Mouse (Mus musculus) heart, postnatal 4 days (tissue): ENCODE measurements at regions not wholly inside any gene's neighbourhood (a gene's known extent, or its start where the extent isn't known, plus 50 kb on each side); places are given as distances from the start of the nearest gene placed in this dataset.
A peak's percentile ranks its signal among the peaks of the same experiment; 100 is the strongest.

Source experiments
- DNase-seq: peaks from one replicate; pipeline ENCODE4 v3.0.0; 2021

- DNase-seq, result no peak
Observed at GRCm38 (mm10) chr13:42518686-42519085, 161.7 kb upstream of the Phactr1 start.

GRCm38 (mm10) chr13:42522553-42522952, 157.9 kb upstream of the Phactr1 start:
- no peak for DNase-seq

- DNase-seq, result no peak
Observed at GRCm38 (mm10) chr13:42526163-42526562, 154.3 kb upstream of the Phactr1 start.

GRCm38 (mm10) chr13:42526966-42527365, 153.5 kb upstream of the Phactr1 start:
- peak; percentile 62 for DNase-seq

- no peak for DNase-seq
Observed at GRCm38 (mm10) chr13:42528169-42528568, 152.3 kb upstream of the Phactr1 start.

GRCm38 (mm10) chr13:42536501-42537210, 143.8 kb upstream of the Phactr1 start:
- DNase-seq, result peak; percentile 31

GRCm38 (mm10) chr13:42538046-42538445, 142.4 kb upstream of the Phactr1 start:
- DNase-seq, result no peak

- no peak for DNase-seq
Observed at GRCm38 (mm10) chr13:42544536-42545094, 135.8 kb upstream of the Phactr1 start.

GRCm38 (mm10) chr13:42546389-42546788, 134.0 kb upstream of the Phactr1 start:
- no peak for DNase-seq

- DNase-seq, result no peak
Observed at GRCm38 (mm10) chr13:42546851-42547250, 133.6 kb upstream of the Phactr1 start.

GRCm38 (mm10) chr13:42549021-42549559, 131.3 kb upstream of the Phactr1 start:
- DNase-seq, result peak; percentile 42

- no peak for DNase-seq
Observed at GRCm38 (mm10) chr13:42554961-42555360, 125.5 kb upstream of the Phactr1 start.

GRCm38 (mm10) chr13:42558526-42558925, 121.9 kb upstream of the Phactr1 start:
- no peak for DNase-seq

GRCm38 (mm10) chr13:42561446-42561845, 119.0 kb upstream of the Phactr1 start:
- DNase-seq, result no peak

GRCm38 (mm10) chr13:42565291-42566058, 114.9 kb upstream of the Phactr1 start:
- peak; percentile 45 for DNase-seq

GRCm38 (mm10) chr13:42570600-42571348, 109.6 kb upstream of the Phactr1 start:
- DNase-seq, result no peak

- no peak for DNase-seq
Observed at GRCm38 (mm10) chr13:42574189-42574588, 106.2 kb upstream of the Phactr1 start.

- DNase-seq, result peak; percentile 84
Observed at GRCm38 (mm10) chr13:42575725-42576426, 104.5 kb upstream of the Phactr1 start.

GRCm38 (mm10) chr13:42579471-42579870, 101.0 kb upstream of the Phactr1 start:
- DNase-seq, result no peak

GRCm38 (mm10) chr13:42589136-42589535, 91.3 kb upstream of the Phactr1 start:
- peak; percentile 26 for DNase-seq

- no peak for DNase-seq
Observed at GRCm38 (mm10) chr13:42589607-42590006, 90.8 kb upstream of the Phactr1 start.

GRCm38 (mm10) chr13:42590415-42590814, 90.0 kb upstream of the Phactr1 start:
- DNase-seq, result no peak
